Mouse (Mus musculus) ES-Bruce4 (cell line): Measurements from ENCODE around the gene Kdf1.

Experiments used
- CTCF ChIP-seq: IDR thresholded peaks from one replicate; pipeline ENCODE4 v1.8.1; 2011; ENCODE audit warnings: low read depth, low read length
- EP300 ChIP-seq: IDR thresholded peaks from 2 replicates; pipeline ENCODE4 v1.6.1; 2011; ENCODE audit warnings: low read depth, low read length; ENCODE audit not compliant: insufficient read depth
- POLR2A ChIP-seq: IDR thresholded peaks from one replicate; pipeline ENCODE4 v1.8.1; 2011; ENCODE audit warnings: low read length; ENCODE audit not compliant: insufficient read depth

GRCm38 (mm10) chr4:133488619-133489392 is 30.0 kb upstream of the Kdf1 start:
- TF ChIP-seq CTCF: no peak
- TF ChIP-seq POLR2A: no peak
- no peak for TF ChIP-seq EP300
